Mouse (Mus musculus): Measurements from ENCODE around the gene Cdkl1. TPM values are rescaled to one million over a fixed set of nuclear protein-coding genes. Genes with fewer than 3 reads are reported as not detected.

Cdkl1 gene
- total RNA-seq (2021), result 1 to 10 TPM; 1.2 to 1.4 TPM
- long read RNA-seq, experiment 1, result 0 reads
- long read RNA-seq, experiment 2, result 0 reads

- DNase-seq, result peak; percentile 82 to 90
Measured at GRCm38 (mm10) chr12:69790530-69791505, at the start of gene Cdkl1. TSS of gene Cdkl1 (minus strand) at chr12:69791267.

DNA sequence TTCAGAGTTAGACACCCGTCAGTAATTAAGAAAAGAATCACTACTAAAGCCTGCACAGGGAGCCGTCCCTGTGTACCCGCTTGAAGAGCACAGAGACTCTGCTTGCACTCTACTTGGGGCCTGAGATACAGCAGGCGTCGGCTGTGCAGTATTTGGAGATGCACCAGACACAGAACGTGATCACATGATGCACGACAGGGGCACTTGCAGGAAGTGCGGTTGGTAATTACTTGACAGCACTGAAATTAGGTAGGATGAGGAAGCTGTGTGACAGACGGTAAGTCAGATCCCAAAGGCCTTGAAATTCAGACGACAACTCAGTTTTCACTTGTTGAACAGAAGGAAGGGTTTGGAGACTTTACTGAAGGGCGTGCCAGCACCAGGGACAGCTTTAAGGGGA is 47.3 kb upstream of the Cdkl1 start:
- no peak for DNase-seq

GRCm38 (mm10) chr12:69833982-69834604 is 43.0 kb upstream of the Cdkl1 start:
- peak; percentile 41 to 48 for DNase-seq

DNA sequence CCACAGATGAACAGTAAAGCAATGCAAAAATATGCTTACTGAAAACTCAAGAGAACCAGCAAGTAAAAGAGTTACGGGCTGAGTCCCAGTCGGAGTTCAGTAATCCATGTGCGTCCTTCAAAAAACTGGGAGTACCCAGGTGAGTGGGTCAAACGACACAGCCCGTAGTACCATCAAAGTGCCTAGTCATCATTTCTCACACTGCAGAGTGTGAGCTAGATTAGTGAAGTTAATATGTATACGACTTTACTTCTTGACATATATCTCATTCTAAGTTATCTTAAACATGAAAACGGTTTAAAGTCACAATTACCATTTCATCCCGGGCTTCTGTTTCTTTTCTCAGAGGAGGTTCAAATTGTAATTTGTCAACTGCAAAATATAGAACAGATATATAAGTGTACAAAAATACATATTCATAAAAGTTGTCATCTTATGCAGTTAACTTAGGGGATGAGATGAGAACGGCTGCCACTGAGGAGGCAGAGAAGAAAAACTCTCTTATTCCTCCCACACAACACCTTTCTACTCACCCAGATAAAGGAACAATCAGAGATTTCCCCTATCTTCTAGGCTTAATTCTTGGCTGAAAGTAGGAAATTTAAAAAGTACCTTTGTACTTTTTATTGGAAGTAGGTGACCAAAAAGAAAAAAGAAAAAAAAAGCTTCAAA is 40.3 kb upstream of the Cdkl1 start:
- no peak for DNase-seq

DNA sequence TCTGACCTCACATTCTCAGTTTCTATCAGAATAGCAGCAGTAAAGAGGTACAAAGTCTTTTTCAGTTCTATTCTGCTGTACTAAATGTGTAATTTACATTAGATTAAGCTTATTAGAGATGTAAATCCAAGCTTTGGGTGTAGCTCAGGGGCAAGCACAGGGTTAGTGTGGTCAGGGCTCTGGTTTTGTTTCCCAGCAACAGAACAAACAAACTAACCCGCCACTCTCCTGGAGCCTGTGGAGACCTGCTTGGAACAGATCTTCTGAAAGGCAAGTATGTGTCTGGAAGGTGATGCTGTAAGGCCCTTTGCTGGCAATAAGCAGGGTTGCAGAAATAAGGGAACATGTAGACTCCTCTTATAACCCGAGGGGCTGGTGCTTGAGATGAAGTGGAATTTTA is 37.1 kb upstream of the Cdkl1 start:
- DNase-seq, result no peak

- peak; percentile 41 to 46 for DNase-seq
Measured at GRCm38 (mm10) chr12:69824881-69825597, 34.0 kb upstream of the Cdkl1 start.

GRCm38 (mm10) chr12:69814272-69814671 is 23.2 kb upstream of the Cdkl1 start:
- peak; percentile 75 to 77 for DNase-seq

- no peak for DNase-seq
Measured at GRCm38 (mm10) chr12:69813596-69813995, 22.5 kb upstream of the Cdkl1 start.

DNA sequence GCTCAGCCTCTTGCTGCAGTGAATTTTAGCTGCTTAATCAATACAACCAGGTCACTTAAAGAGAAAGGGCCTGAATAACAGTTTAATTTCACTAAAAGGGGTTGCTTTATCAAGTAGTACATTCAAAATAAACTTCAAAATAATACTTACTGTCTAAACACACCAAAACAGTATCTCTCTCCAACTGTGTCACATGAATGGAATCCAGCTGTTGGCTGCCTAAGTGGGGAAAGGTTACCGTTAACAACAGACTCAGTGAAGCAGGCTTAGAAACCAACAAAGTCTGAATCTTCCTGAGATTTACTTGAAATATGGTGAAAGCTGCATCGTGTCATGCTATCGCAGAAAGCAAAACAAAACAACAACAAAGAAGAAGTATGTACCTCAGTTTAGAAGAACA is 21.9 kb upstream of the Cdkl1 start:
- no peak for DNase-seq

- no peak for DNase-seq
Measured at GRCm38 (mm10) chr12:69811976-69812375, 20.9 kb upstream of the Cdkl1 start.

DNA sequence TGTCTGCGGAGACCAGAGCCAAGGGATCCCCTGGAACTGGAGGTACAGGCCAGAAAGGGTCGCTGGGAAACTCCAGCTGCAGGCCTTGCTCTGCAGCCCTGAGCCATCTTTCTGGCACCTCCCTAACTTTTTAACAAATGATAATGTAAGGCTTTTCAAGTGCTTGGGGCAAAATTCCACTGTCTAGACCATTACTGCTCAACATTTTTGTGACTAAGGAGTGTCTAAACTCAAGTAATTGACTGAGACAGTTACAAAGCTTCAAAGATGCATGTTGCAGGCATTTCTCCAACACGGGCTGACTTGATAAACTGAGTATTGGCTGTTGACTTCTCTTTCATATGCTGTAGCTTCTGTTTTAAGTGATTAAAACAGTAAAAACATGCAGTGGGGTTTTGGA is 18.4 kb upstream of the Cdkl1 start:
- DNase-seq, result no peak

GRCm38 (mm10) chr12:69807399-69807985 is 16.4 kb upstream of the Cdkl1 start:
- no peak for DNase-seq

DNA sequence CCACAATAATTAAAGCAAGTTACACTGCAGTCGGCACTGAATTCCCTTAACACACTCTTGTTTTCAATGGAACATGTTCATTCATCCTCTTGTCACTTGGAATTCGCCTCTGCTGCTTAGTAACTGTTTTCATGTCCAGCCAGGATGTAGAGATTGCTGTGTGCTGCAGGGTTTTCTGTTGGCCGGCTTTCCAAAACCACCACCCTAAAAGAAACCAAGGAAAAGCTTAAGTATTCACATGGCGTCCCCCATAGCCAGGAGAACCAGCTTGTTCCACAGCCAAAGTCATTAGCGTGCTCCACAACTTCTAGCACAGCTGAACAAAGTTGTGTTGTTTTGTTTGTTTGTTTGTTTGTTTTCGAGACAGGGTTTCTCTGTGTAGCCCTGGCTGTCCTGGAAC is 14.1 kb upstream of the Cdkl1 start:
- no peak for DNase-seq

- DNase-seq, result no peak
Measured at GRCm38 (mm10) chr12:69804393-69805070, 13.5 kb upstream of the Cdkl1 start.

- DNase-seq, result no peak
Measured at GRCm38 (mm10) chr12:69803196-69803595, 12.1 kb upstream of the Cdkl1 start.

GRCm38 (mm10) chr12:69800586-69800985 is 9.5 kb upstream of the Cdkl1 start:
- no peak for DNase-seq

DNA sequence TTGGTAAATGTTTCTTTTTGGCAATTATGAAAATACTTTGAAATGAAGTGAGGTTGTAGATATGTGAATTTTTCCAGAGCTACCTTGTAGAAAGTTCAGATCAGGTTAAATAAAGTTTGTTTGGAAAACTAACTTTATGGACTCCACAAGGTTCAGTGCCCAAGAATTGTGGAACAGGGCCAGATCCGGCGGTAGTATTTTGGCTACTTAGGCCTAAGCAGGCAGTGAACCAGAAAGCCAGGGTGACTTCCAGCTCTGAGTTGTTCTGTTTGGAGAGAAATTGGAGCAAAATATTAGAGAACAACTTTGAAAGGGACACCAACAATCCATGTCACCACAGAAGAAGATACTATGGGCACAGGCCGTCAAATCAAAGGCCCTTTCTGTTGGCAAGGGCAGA is 5.2 kb upstream of the Cdkl1 start:
- no peak for DNase-seq

GRCm38 (mm10) chr12:69789766-69790529 is 1.1 kb downstream of the Cdkl1 start:
- DNase-seq, result no peak

- no peak for DNase-seq
Measured at GRCm38 (mm10) chr12:69788380-69788779, 2.7 kb downstream of the Cdkl1 start.

GRCm38 (mm10) chr12:69785471-69785870 is 5.6 kb downstream of the Cdkl1 start:
- no peak for DNase-seq

All from adrenal gland, postnatal 36 days (tissue).